Mouse (Mus musculus) spleen, postnatal 14 days (tissue): Measurements from ENCODE around the gene Naa60.

Experiments
- DNase-seq, 2 experiments: peaks; one replicate each; pipeline ENCODE4 v3.0.0; 2021 to 2022; ENCODE audit warnings: low spot score in 2 of 2

Gene Naa60

GRCm38 (mm10) chr16:3891621-3892295 lies 19.6 kb downstream of the Naa60 start:
- no peak for DNase-seq

GRCm38 (mm10) chr16:3893739-3894138 lies 21.6 kb downstream of the Naa60 start:
- DNase-seq: no peak

- DNase-seq: peak; percentile 23 to 45
These were observed 23.1 kb downstream of the Naa60 start for GRCm38 (mm10) chr16:3895173-3895792.

- DNase-seq: no peak
These were observed 23.9 kb downstream of the Naa60 start for GRCm38 (mm10) chr16:3896046-3896445.

- no peak for DNase-seq
These were observed 24.4 kb downstream of the Naa60 start for GRCm38 (mm10) chr16:3896553-3896952.

- no peak for DNase-seq
These were observed 35.3 kb downstream of the Naa60 start for GRCm38 (mm10) chr16:3907471-3907870.

GRCm38 (mm10) chr16:3908537-3909111 lies 36.4 kb downstream of the Naa60 start, which contains the start of the genes 1700037C18Rik and Cluap1:
1700037C18Rik (minus strand) TSS chr16:3908689.
Cluap1 (plus strand) TSS chr16:3908801.
- peak; percentile 83 to 85 for DNase-seq

GRCm38 (mm10) chr16:3909118-3909517 lies 36.9 kb downstream of the Naa60 start:
- no peak for DNase-seq

- DNase-seq: no peak
These were observed 48.6 kb downstream of the Naa60 start for GRCm38 (mm10) chr16:3920756-3921155.

- no peak for DNase-seq
These were observed 51.3 kb downstream of the Naa60 start for GRCm38 (mm10) chr16:3923515-3923914.

GRCm38 (mm10) chr16:3923966-3924365 lies 51.8 kb downstream of the Naa60 start:
- DNase-seq: no peak

GRCm38 (mm10) chr16:3928582-3928981 lies 56.4 kb downstream of the Naa60 start:
- no peak for DNase-seq

- no peak for DNase-seq
These were observed 57.0 kb downstream of the Naa60 start for GRCm38 (mm10) chr16:3929151-3929550.

- no peak for DNase-seq
These were observed 61.4 kb downstream of the Naa60 start for GRCm38 (mm10) chr16:3933536-3933935.

- no peak for DNase-seq
These were observed 61.9 kb downstream of the Naa60 start for GRCm38 (mm10) chr16:3934091-3934490.

- no peak for DNase-seq
These were observed 62.5 kb downstream of the Naa60 start for GRCm38 (mm10) chr16:3934701-3935100.

- DNase-seq: no peak
These were observed 79.0 kb downstream of the Naa60 start for GRCm38 (mm10) chr16:3951141-3951540.
